Mouse (Mus musculus): ENCODE results near the gene Hspd1. TPM values are rescaled to one million over a fixed set of nuclear protein-coding genes. Genes with fewer than 3 reads are reported as not detected.

The Hspd1 gene
- polyA plus RNA-seq, 1 experiment from 2014 or later: 475 TPM

- DNase-seq (ENCODE audit: low read depth, low spot score) (no peak), ATAC-seq (no peak)
- ChIA-PET POLR2A (no interaction called here), CTCF (no interaction called here)
- H3K27me3 ChIP-seq: no peaks in the 10 kb centered on the region
- in situ Hi-C loops (cut with MboI; ENCODE audit: low pct_unique_long_range_greater_than_20kb): no loop called here
- TF ChIP-seq CTCF (IDR thresholded peaks at IDR 0.05): no peak
Observed at GRCm38 (mm10) chr1:55123561-55123960, 35.5 kb upstream of the Hspd1 start.

GRCm38 (mm10) chr1:55123046-55123445 is 35.0 kb upstream of the Hspd1 start:
- ATAC-seq (no peak), DNase-seq (ENCODE audit: low read depth, low spot score) (no peak)
- in situ Hi-C loops (cut with MboI; ENCODE audit: low pct_unique_long_range_greater_than_20kb): no loop called here
- TF ChIP-seq CTCF (IDR thresholded peaks at IDR 0.05): no peak
- no peaks in the 10 kb centered on the region for H3K27me3 ChIP-seq
- POLR2A ChIA-PET: no interaction called here
- CTCF ChIA-PET: no interaction called here

GRCm38 (mm10) chr1:55109066-55109766 is 21.2 kb upstream of the Hspd1 start:
- in situ Hi-C loops (cut with MboI; ENCODE audit: low pct_unique_long_range_greater_than_20kb): no loop called here
- POLR2A ChIA-PET: no interaction called here

GRCm38 (mm10) chr1:55108473-55108872 is 20.4 kb upstream of the Hspd1 start:
- TF ChIP-seq CTCF (IDR thresholded peaks at IDR 0.05): no peak
- ChIA-PET CTCF (interaction anchor here (0.9 kb wide), 1 partner anchor 9 kb away, joined by 3 read pairs; no protein-coding TSS in a partner anchor), POLR2A (no interaction called here)
- in situ Hi-C loops (cut with MboI; ENCODE audit: low pct_unique_long_range_greater_than_20kb): no loop called here
- ATAC-seq (no peak), DNase-seq (ENCODE audit: low read depth, low spot score) (no peak)
- no peaks in the 10 kb centered on the region for H3K27me3 ChIP-seq

More at GRCm38 (mm10) chr1:55109066-55109766, 21.2 kb upstream of the Hspd1 start:
- ATAC-seq: no peak
- DNase-seq (ENCODE audit: low read depth, low spot score): no peak
- TF ChIP-seq CTCF (IDR thresholded peaks at IDR 0.05): no peak
- CTCF ChIA-PET: no interaction called here
- H3K27me3 ChIP-seq: no peaks in the 10 kb centered on the region

- TF ChIP-seq CTCF (IDR thresholded peaks at IDR 0.05): no peak
- no peak for ATAC-seq
- no peaks in the 10 kb centered on the region for H3K27me3 ChIP-seq
- in situ Hi-C loops (cut with MboI; ENCODE audit: low pct_unique_long_range_greater_than_20kb): no loop called here
- DNase-seq (ENCODE audit: low read depth, low spot score): no peak
- ChIA-PET CTCF (interaction anchor here (0.9 kb wide), 1 partner anchor 9 kb away, joined by 3 read pairs; no protein-coding TSS in a partner anchor), POLR2A (no interaction called here)
Observed at GRCm38 (mm10) chr1:55107644-55108043, 19.6 kb upstream of the Hspd1 start.

- ChIA-PET POLR2A (no interaction called here), CTCF (no interaction called here)
- DNase-seq (ENCODE audit: low read depth, low spot score): no peak
- in situ Hi-C loops (cut with MboI; ENCODE audit: low pct_unique_long_range_greater_than_20kb): no loop called here
- no peaks in the 10 kb centered on the region for H3K27me3 ChIP-seq
- no peak for TF ChIP-seq CTCF (IDR thresholded peaks at IDR 0.05)
- no peak for ATAC-seq
Observed at GRCm38 (mm10) chr1:55106919-55107585, 19.0 kb upstream of the Hspd1 start.

GRCm38 (mm10) chr1:55092469-55092868 is 4.4 kb upstream of the Hspd1 start:
- no peak for DNase-seq (ENCODE audit: low read depth, low spot score)
- no peak for TF ChIP-seq CTCF (IDR thresholded peaks at IDR 0.05)
- CTCF ChIA-PET: no interaction called here
- in situ Hi-C loops (cut with MboI; ENCODE audit: low pct_unique_long_range_greater_than_20kb): loop anchor here (25.0 kb wide), 1 partner anchor 295 kb away; no protein-coding TSS in a partner anchor
- no peaks in the 10 kb centered on the region for H3K27me3 ChIP-seq
- POLR2A ChIA-PET: no interaction called here
- ATAC-seq: no peak

- POLR2A ChIA-PET: no interaction called here
- in situ Hi-C loops (cut with MboI; ENCODE audit: low pct_unique_long_range_greater_than_20kb): loop anchor here (25.0 kb wide), 1 partner anchor 295 kb away; no protein-coding TSS in a partner anchor
- ATAC-seq (no peak), DNase-seq (ENCODE audit: low read depth, low spot score) (no peak)
- CTCF ChIA-PET: no interaction called here
- TF ChIP-seq CTCF (IDR thresholded peaks at IDR 0.05): no peak
- no peaks in the 10 kb centered on the region for H3K27me3 ChIP-seq
Observed at GRCm38 (mm10) chr1:55092056-55092455, 4.0 kb upstream of the Hspd1 start.

GRCm38 (mm10) chr1:55089498-55090064 is 1.5 kb upstream of the Hspd1 start:
- ChIA-PET CTCF (interaction anchor here (1.0 kb wide), 1 partner anchor 10 kb away, joined by 4 read pairs; no protein-coding TSS in a partner anchor), POLR2A (no interaction called here)
- ATAC-seq (no peak), DNase-seq (ENCODE audit: low read depth, low spot score) (no peak)
- no peaks in the 10 kb centered on the region for H3K27me3 ChIP-seq
- in situ Hi-C loops (cut with MboI; ENCODE audit: low pct_unique_long_range_greater_than_20kb): loop anchor here (25.0 kb wide), 1 partner anchor 298 kb away; no protein-coding TSS in a partner anchor
- no peak for TF ChIP-seq CTCF (IDR thresholded peaks at IDR 0.05)

GRCm38 (mm10) chr1:55088611-55089497 is 811 bp upstream of the Hspd1 start:
- ATAC-seq (no peak), DNase-seq (ENCODE audit: low read depth, low spot score) (no peak)
- no peak for TF ChIP-seq CTCF (IDR thresholded peaks at IDR 0.05)
- ChIA-PET CTCF (no interaction called here), POLR2A (interaction anchor here (0.6 kb wide), 1 partner anchor 64 kb away, joined by 3 read pairs; no protein-coding TSS in a partner anchor)
- no peaks in the 10 kb centered on the region for H3K27me3 ChIP-seq
- in situ Hi-C loops (cut with MboI; ENCODE audit: low pct_unique_long_range_greater_than_20kb): loop anchor here (25.0 kb wide), 1 partner anchor 298 kb away; no protein-coding TSS in a partner anchor
